Mouse (Mus musculus) embryonic facial prominence, embryonic 12.5 days (tissue): Measurements from ENCODE around the gene Rbm17. TPM values are rescaled to one million over a fixed set of nuclear protein-coding genes. Genes with fewer than 3 reads are reported as not detected.
"Not testable (repeated sequence)": the region's sequence is repeated elsewhere in the genome, so short reads cannot be mapped to it uniquely, and the experiment has no call there.

Source experiments
- ATAC-seq: fragments of 200-750 bp; cut with Nextera tagmentation; 2 replicates; pipeline ENCODE4 v1.8.0; 2017; ENCODE audit not compliant: insufficient number of reproducible peaks, insufficient read depth, low FRiP score, low TSS enrichment
- H3K27ac ChIP-seq: fragments of 300-500 bp; sonication (generic); 2 replicates; pipeline ENCODE4 v1.5.1; 2016; ENCODE audit warnings: mild to moderate bottlenecking
- H3K27me3 ChIP-seq: fragments of 300-500 bp; sonication (generic); 2 replicates; pipeline ENCODE4 v1.6.1; 2016; ENCODE audit warnings: mild to moderate bottlenecking, moderate library complexity
- H3K36me3 ChIP-seq: fragments of 300-500 bp; sonication (generic); 2 replicates; pipeline ENCODE4 v1.6.1; 2016; ENCODE audit warnings: mild to moderate bottlenecking
- H3K4me1 ChIP-seq: fragments of 300-500 bp; sonication (generic); 2 replicates; pipeline ENCODE4 v1.6.1; 2016
- H3K4me2 ChIP-seq: fragments of 300-500 bp; sonication (generic); replicated peaks from 2 replicates; pipeline ENCODE4 v1.6.1; 2016; ENCODE audit warnings: mild to moderate bottlenecking, moderate library complexity
- H3K4me3 ChIP-seq: fragments of 300-500 bp; sonication (generic); 2 replicates; pipeline ENCODE4 v1.5.1; 2016; ENCODE audit warnings: mild to moderate bottlenecking
- H3K9ac ChIP-seq: fragments of 300-500 bp; sonication (generic); 2 replicates; pipeline ENCODE4 v1.6.1; 2016; ENCODE audit warnings: mild to moderate bottlenecking, moderate library complexity
- H3K9me3 ChIP-seq: fragments of 300-500 bp; sonication (generic); 2 replicates; pipeline ENCODE4 v1.6.1; 2016; ENCODE audit warnings: mild to moderate bottlenecking, moderate library complexity
- WGBS: fragments of 180-500 bp; shearing (Covaris S2); methylation state at CpG from one replicate; pipeline ENCODE4 v1.1.7; 2016; 5-methylcytosine and 5-hydroxymethylcytosine counted together
- polyA plus RNA-seq: library from polyadenylated mRNA; unstranded; fragments of >200 nt; fragmentation: Nextera tagmentation; extraction: Ambion mirVana; gene quantifications from 2 replicates; pipeline ENCODE4 v1.2.1, GENCODE M21; 2016

The Rbm17 gene
- polyA plus RNA-seq, 1 experiment from 2014 or later = 185 TPM

DNA sequence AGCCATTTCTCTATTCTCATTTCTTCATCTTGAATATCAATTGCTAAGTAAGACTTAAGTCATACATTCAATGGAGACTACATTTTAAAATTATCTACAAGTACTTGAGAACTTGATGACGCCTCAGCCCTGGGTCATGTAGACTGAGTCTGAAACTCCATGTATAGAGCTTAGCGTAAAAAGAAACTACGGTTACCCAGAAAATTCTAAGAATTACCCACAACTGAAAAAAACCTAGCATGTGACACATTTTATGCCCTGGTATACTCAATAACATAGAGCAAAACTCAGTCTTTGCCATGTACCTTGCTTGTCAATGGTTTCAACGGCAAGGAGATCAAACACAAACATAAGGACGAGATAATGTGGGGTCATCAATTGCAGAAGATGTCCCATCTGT is 21.9 kb upstream of the Rbm17 start, which contains the start of gene Gm17490:
Gm17490 (minus strand) TSS at position 375 of the 400 bp plus-strand sequence.
- Histone ChIP-seq H3K9me3 (no peaks in the 10 kb centered on the region), H3K36me3 (no peaks in the 10 kb centered on the region), H3K4me3 (no peak within 1 kb of the TSS), H3K4me1 (no peaks in the 10 kb centered on the region), H3K9ac (no peak within 1 kb of the TSS), H3K27me3 (no peaks in the 10 kb centered on the region), H3K4me2 (no peak within 1 kb of the TSS), H3K27ac (no peak within 1 kb of the TSS)
- ATAC-seq = no peak
- WGBS = 93% methylated on average over 5 of the region's 5 CpGs

DNA sequence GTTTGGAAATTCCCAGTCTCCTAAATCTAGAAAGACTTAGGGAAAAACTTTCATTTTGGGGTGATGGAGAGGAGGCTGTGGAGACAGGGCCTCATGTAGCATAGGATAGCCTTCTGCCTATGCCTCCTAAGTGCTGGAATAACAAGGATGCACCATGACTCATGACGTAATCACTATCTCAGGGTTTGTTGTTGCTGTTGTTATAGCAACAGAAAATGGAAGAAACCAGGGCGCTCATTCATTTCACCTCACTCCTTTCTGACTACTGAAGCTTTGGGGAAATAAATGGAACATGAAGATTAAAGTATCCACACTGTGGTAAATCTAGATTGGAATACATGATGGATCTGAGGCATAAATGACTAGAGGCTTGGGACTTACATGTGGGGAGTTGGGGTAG is 19.8 kb upstream of the Rbm17 start:
- H3K9me3 ChIP-seq = no peaks in the 10 kb centered on the region
- no peaks in the 10 kb centered on the region for H3K27me3 ChIP-seq
- ATAC-seq = no peak
- no peaks in the 10 kb centered on the region for H3K4me1 ChIP-seq
- H3K36me3 ChIP-seq = no peaks in the 10 kb centered on the region
- no peak overlapping the region for H3K4me3 ChIP-seq
- no peak overlapping the region for H3K4me2 ChIP-seq
- no peak overlapping the region for H3K27ac ChIP-seq
- WGBS = 87% methylated on average over 2 of the region's 2 CpGs
- no peak overlapping the region for H3K9ac ChIP-seq

DNA sequence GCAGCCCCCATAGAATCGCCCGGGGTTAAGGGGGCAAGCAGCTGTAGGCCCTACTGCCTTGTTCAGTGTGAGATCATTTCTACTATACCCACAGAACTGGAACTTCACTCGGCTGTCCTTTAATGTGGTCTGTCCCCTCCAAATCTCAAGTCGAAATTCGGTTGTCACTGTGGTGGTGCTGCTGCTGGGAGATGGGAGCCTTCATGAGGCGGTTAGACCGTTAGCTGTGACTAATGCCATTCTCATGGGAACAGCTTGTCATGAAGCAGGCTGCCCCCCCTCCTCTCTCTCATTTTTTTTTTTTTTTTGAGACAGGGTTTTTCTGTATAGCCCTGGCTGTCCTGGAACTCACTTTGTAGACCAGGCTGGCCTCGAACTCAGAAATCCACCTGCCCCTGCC is 19.2 kb upstream of the Rbm17 start:
- Histone ChIP-seq H3K9me3 (no peaks in the 10 kb centered on the region), H3K36me3 (no peaks in the 10 kb centered on the region), H3K4me1 (no peaks in the 10 kb centered on the region), H3K4me3 (no peak overlapping the region), H3K4me2 (no peak overlapping the region), H3K27me3 (no peaks in the 10 kb centered on the region), H3K9ac (no peak overlapping the region), H3K27ac (no peak overlapping the region)
- ATAC-seq = no peak
- 86% methylated on average over 8 of the region's 8 CpGs for WGBS

DNA sequence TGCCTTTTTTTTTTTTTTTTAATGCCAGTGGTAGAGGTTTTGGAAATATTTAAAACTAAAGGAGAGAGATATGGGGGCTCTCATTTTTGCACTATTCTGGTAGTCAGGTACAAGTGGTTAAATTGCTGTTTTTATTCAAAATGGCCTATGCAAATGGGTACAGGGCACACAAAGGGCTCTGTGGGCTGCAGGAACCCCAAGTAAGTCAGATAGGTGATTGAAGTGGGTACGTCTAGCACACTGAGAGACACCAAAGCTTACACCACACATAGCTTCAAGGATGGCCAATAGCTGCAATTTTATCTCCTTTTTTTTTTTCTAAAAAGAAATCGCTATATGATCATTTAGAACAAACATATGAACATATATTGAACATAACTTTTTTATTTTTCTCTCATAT is 15.6 kb upstream of the Rbm17 start:
- Histone ChIP-seq H3K27me3 (no peaks in the 10 kb centered on the region), H3K27ac (no peak overlapping the region), H3K4me3 (no peak overlapping the region), H3K9ac (no peak overlapping the region), H3K36me3 (no peaks in the 10 kb centered on the region), H3K4me1 (no peaks in the 10 kb centered on the region), H3K4me2 (no peak overlapping the region), H3K9me3 (no peaks in the 10 kb centered on the region)
- no peak for ATAC-seq
- WGBS = 85% methylated on average over 2 of the region's 2 CpGs

DNA sequence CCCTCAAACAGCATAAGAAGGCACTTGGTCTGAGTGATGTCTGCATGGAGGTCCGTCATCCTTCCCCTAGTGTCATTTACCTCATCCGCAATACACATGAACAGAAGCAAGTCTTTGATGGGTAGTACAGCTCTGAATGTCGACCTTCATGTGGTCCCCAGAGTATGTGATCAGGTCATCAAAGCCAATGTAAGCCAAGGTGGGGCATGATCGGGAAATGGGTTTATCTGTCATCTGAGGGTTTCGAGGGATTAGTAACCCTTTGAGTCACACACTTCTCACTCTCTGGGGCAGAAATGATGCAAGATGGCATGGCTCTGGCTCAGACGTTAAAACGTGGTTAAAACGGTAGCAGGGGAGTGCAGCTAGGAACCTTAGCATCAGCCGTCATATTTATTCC is 12.9 kb upstream of the Rbm17 start:
- no peak overlapping the region for H3K9ac ChIP-seq
- no peak for ATAC-seq
- 91% methylated on average over 9 of the region's 9 CpGs for WGBS
- H3K36me3 ChIP-seq = no peaks in the 10 kb centered on the region
- no peaks in the 10 kb centered on the region for H3K4me1 ChIP-seq
- H3K9me3 ChIP-seq = no peaks in the 10 kb centered on the region
- no peak overlapping the region for H3K4me2 ChIP-seq
- H3K4me3 ChIP-seq = no peak overlapping the region
- no peak overlapping the region for H3K27ac ChIP-seq
- no peaks in the 10 kb centered on the region for H3K27me3 ChIP-seq

DNA sequence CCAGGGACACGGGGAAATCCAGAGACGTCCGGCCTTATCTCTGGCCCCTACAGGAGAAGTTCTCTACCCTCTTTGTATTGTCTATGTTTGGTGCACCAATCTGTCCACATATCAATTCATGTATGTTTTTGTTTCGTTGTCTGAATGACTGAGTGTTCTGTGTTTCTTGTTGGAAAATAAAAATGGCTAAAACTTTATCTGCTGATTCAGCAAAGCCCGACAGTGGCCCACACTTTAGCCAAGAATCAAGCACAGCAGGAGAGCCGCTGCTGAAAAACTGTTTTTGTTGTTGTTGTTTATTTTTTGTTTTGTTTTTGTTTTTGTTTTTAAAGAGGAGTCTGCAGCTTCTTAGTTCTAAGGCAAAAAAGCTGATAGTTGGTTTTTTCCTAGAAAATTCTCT is 9.0 kb upstream of the Rbm17 start:
- H3K9ac ChIP-seq, ATAC-seq, H3K4me2 ChIP-seq, H3K27me3 ChIP-seq, H3K4me3 ChIP-seq, H3K36me3 ChIP-seq, H3K27ac ChIP-seq, H3K4me1 ChIP-seq, H3K9me3 ChIP-seq: not testable (repeated sequence)
- 85% methylated on average over 6 of the region's 6 CpGs for WGBS

DNA sequence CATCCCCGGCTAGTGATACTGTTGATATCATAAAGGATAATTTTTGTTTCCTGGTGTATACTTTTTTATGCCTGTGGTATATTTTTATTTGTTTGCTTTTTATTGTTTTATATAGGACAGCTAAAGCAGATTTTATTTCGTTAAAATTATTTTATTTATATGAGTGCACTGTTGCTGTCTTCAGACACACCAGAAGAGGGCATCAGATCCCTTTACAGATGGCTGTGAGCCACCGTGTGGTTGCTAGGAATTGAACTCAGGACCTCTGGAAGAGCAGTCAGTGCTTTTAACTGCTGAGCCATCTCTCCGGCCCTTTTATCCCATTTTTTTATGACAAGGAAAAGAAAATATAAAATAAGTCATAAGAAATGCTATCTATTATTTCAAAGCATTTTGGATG is 2.8 kb upstream of the Rbm17 start:
- 73% methylated on average over 4 of the region's 4 CpGs for WGBS
- not testable (repeated sequence) for H3K4me1 ChIP-seq, H3K9me3 ChIP-seq, H3K36me3 ChIP-seq, H3K27ac ChIP-seq, H3K27me3 ChIP-seq, H3K4me2 ChIP-seq, H3K9ac ChIP-seq, ATAC-seq, H3K4me3 ChIP-seq

DNA sequence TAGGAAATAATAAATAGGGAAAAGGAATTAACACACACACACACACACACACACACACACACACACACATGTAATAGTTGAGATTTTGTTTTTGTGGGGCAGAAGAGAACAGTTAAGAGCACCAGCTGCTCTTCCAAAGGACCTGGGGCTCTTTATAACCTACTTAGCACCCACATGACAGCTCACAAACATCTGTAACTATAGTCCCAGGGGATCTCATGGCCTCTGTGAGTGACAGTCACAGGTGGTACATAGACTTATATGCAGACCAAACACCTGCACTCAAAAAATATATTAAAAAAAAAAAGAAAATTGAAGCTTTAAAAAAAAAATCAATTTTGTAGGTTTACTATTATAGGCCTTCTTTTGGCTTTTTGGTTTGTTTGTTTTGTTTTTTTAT is 958 bp upstream of the Rbm17 start:
- no peaks in the 10 kb centered on the region for H3K9me3 ChIP-seq
- no peak overlapping the region for H3K4me3 ChIP-seq
- H3K9ac ChIP-seq = no peak overlapping the region
- no peaks in the 10 kb centered on the region for H3K27me3 ChIP-seq
- H3K36me3 ChIP-seq = peaks cover 9% of the 10 kb centered on the region
- H3K27ac ChIP-seq = no peak overlapping the region
- H3K4me2 ChIP-seq = no peak overlapping the region
- ATAC-seq = no peak
- peaks cover 7% of the 10 kb centered on the region for H3K4me1 ChIP-seq

DNA sequence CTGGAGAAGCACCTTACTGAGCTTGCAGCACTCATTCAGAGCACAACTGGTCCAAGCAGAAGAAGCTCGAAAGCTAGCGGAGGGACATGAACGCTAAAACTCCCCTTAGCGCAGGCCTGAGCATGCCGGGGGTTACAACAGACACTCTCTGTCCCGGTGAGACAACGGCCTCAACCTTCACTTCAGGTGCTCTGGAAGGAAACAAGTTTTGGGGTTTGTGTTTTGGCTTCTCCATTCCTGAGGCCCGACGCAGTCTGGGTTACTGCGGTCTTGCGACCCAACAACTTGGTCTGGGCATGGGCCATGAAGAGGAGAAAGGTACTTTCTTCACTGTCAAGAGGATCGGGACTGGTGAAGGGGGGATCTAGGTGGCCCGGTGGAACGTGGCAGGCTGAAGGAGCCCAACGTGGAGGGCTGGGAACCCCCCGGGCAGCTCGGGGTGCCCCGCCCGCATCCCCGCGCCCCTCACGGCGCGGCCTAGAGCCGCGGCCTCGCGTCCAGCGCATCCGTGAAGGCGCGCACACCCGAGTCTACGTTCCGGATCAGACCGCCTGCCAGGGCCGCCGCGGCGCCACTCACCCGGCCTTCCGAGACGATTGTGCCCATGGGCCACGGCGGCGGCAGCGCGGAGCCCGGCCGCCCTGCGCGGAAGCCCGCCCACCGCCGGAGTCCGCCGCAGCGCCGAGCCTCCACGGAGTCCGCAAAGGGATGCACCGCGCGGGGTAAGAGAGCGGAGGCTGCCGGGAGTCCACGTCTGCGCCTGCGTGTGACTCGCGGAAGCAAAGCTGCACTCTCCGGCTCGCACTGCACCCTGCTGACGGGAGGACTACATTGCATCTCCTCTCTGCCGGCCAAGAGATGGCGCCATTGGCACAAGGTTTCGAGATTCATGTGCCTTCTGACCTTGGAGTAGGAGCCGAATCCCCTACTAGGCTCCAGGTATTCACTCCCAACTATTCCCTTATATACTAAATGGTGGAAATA is 1.2 kb downstream of the Rbm17 start:
- H3K36me3 ChIP-seq = peaks cover 24% of the 10 kb centered on the region
- peak overlapping the region; percentile 95 for H3K4me3 ChIP-seq
- H3K4me2 ChIP-seq = peak overlapping the region; percentile 91
- WGBS = under 1% methylated on average over 78 of the region's 78 CpGs
- no peaks in the 10 kb centered on the region for H3K27me3 ChIP-seq
- H3K9me3 ChIP-seq = no peaks in the 10 kb centered on the region
- H3K9ac ChIP-seq = peak overlapping the region; percentile 99
- peak; percentile 97 for ATAC-seq
- H3K4me1 ChIP-seq = peaks cover 7% of the 10 kb centered on the region
- peak overlapping the region; percentile 70; the same call in 1 of the 2 replicates for H3K27ac ChIP-seq

DNA sequence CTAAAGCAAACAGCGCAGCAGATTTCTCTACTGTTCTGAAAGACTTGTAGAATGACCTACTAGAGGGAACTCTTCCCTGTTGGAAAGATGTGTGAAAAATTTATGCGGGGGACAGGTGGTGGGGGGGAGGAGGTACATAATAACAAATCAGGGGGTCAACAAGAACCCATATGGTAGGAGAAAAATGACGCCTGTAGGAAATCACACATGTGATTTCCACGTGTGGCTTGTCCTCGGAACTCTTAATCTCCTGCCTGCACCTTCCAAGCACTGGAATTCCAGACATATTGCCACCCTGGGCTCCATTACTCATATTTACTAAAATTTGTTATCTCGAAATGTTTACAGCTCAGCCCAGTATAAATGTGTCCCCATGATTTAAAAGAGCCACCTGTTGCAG is 2.2 kb downstream of the Rbm17 start:
- Histone ChIP-seq H3K4me1 (peaks cover 7% of the 10 kb centered on the region), H3K27ac (no peak overlapping the region), H3K4me2 (peak overlapping the region; percentile 91), H3K9ac (peak overlapping the region; percentile 99), H3K27me3 (no peaks in the 10 kb centered on the region), H3K4me3 (peak overlapping the region; percentile 95), H3K36me3 (peaks cover 34% of the 10 kb centered on the region), H3K9me3 (no peaks in the 10 kb centered on the region)
- 74% methylated on average over 6 of the region's 6 CpGs for WGBS
- no peak for ATAC-seq

DNA sequence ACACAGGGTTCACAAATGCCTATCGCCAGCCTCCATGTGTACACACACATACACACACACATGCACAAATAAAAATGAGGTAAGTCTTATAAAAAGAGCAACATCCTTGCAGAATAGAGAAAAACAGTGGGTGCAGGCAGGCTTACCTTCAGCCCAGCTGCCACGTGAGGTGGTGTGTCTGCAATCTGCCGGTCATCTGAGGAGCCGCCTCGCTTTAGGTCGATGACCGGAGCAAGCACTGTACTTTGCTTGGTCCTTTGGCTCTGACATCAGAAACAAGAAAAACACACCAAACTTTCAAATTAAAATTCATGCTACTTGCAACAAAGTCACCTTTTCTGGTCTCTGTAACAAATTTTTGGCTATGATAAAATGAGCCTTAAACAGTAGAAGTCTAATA is 6.0 kb downstream of the Rbm17 start:
- Histone ChIP-seq H3K4me2 (no peak overlapping the region), H3K27me3 (no peaks in the 10 kb centered on the region), H3K4me3 (no peak overlapping the region), H3K4me1 (peaks cover 7% of the 10 kb centered on the region), H3K27ac (no peak overlapping the region), H3K9me3 (no peaks in the 10 kb centered on the region), H3K9ac (no peak overlapping the region), H3K36me3 (peaks cover 65% of the 10 kb centered on the region)
- WGBS = 95% methylated on average over 7 of the region's 7 CpGs
- ATAC-seq = no peak

DNA sequence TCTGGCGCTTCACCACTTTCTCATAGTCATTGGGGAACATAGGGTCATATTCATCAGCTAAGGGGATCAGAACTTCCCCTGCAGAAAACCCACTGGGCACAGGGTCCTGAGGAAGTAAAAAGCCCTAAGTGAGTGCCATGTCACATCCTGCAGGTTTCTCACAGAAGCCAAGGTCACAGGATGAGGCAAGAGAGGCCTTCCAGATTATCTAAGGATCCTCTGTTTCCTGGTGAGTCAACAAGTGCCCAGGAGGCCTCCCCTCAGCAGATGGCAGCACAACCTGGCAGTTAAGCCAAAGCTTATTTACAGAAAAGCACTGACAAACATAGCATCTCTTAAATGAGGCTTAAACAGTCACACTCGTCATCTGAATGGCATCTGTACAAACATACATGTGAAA is 7.3 kb downstream of the Rbm17 start:
- Histone ChIP-seq H3K9me3 (no peaks in the 10 kb centered on the region), H3K9ac (no peak overlapping the region), H3K4me1 (peaks cover 2% of the 10 kb centered on the region), H3K27ac (no peak overlapping the region), H3K27me3 (no peaks in the 10 kb centered on the region), H3K36me3 (peaks cover 77% of the 10 kb centered on the region), H3K4me2 (no peak overlapping the region), H3K4me3 (no peak overlapping the region)
- WGBS = 86% methylated on average over 2 of the region's 2 CpGs
- no peak for ATAC-seq
